Mouse (Mus musculus): Measurements from ENCODE around the gene Klf16. TPM values are rescaled to one million over a fixed set of nuclear protein-coding genes. Genes with fewer than 3 reads are reported as not detected.

The Klf16 gene
- total and polyA plus RNA-seq, 3 experiments = 14.1 to 94.0 (median 38.2) TPM

GRCm38 (mm10) chr10:80570871-80571836 is 6.0 kb downstream of the Klf16 start:
- H3K9me3 ChIP-seq (replicated peaks; ENCODE audit: low read length) = no peaks in the 10 kb centered on the region
- peak overlapping the region; percentile 94 for H3K9ac ChIP-seq (ENCODE audit: insufficient read depth, low read depth)
- peaks cover 19 to 63% of the 10 kb centered on the region in 2 experiments for H3K4me1 ChIP-seq (ENCODE audit: control insufficient read depth in 1 of 2, insufficient read depth in 2 of 2)
- no peaks in the 10 kb centered on the region for H3K27me3 ChIP-seq (replicated peaks)
- H3K4me3 ChIP-seq (replicated peaks in 1 of 3; ENCODE audit: low read depth in 2 of 3, low read length in 2 of 3, poor library complexity in 1 of 3) = peak overlapping the region; percentile 49 to 75 (median 60)
- H3K27ac ChIP-seq (ENCODE audit: insufficient read depth, low read depth) = peak overlapping the region; percentile 95
- peaks cover 66% of the 10 kb centered on the region for H3K79me2 ChIP-seq (replicated peaks; ENCODE audit: control insufficient read depth, extremely low read depth, insufficient read depth, poor library complexity, severe bottlenecking)
- H3K4me2 ChIP-seq (ENCODE audit: insufficient read depth, low read depth, poor library complexity, severe bottlenecking) = peak overlapping the region; percentile 89
- dilution Hi-C loops (cut with MboI; ENCODE audit: extremely low pct_ligation_motif_present, extremely low pct_unique_long_range_greater_than_20kb, low sequenced_read_pairs) (no loop called here), in situ Hi-C loops (cut with MboI; ENCODE audit: low pct_ligation_motif_present, low pct_unique_long_range_greater_than_20kb, low sequenced_read_pairs) (no loop called here)
- H3K36me3 ChIP-seq (replicated peaks in 1 of 2; ENCODE audit: control insufficient read depth in 1 of 2, insufficient read depth in 1 of 2, low read length in 1 of 2) = peaks cover 16 to 46% of the 10 kb centered on the region in 2 experiments
- DNase-seq (ENCODE audit: extremely low read depth) = peak; percentile 82
- TF ChIP-seq MAFK (IDR thresholded peaks at IDR 0.05; ENCODE audit: insufficient replicate concordance, low read length) (no peak), JUND (conservative IDR thresholded peaks at IDR 0.05; ENCODE audit: low read depth, low read length) (no peak), ZC3H11A (IDR thresholded peaks at IDR 0.05; ENCODE audit: low read depth, low read length) (no peak), SMC3 (IDR thresholded peaks at IDR 0.05; ENCODE audit: low read depth, low read length) (no peak), ZKSCAN1 (IDR thresholded peaks at IDR 0.05; ENCODE audit: borderline replicate concordance, low read depth, low read length) (no peak), HCFC1 (IDR thresholded peaks at IDR 0.05; ENCODE audit: low read depth, low read length) (peak; percentile 8; the same call in 1 of the 2 replicates), RAD21 (IDR thresholded peaks at IDR 0.05; ENCODE audit: low read depth, low read length) (no peak), MAX (IDR thresholded peaks at IDR 0.05; ENCODE audit: low read length) (peak; percentile 76), E2F4 (IDR thresholded peaks at IDR 0.05; ENCODE audit: insufficient replicate concordance, low read depth, low read length) (no peak), TBP (conservative IDR thresholded peaks at IDR 0.05; ENCODE audit: low read depth, low read length) (0 out of 2 replicates have a peak, but pooled peaks have one; percentile 39), PAX5 (IDR thresholded peaks at IDR 0.05; ENCODE audit: low read length) (no peak), JUN (IDR thresholded peaks at IDR 0.05; ENCODE audit: insufficient read depth, low read depth, low read length) (no peak), USF1 (IDR thresholded peaks at IDR 0.05; ENCODE audit: low read depth, low read length) (peak; percentile 56), TCF12 (IDR thresholded peaks at IDR 0.05; ENCODE audit: low read depth, low read length) (peak; percentile 51), CHD2 (IDR thresholded peaks at IDR 0.05; ENCODE audit: low read length) (no peak), NELFE (IDR thresholded peaks at IDR 0.05; ENCODE audit: low read depth, low read length) (no peak; the same call in 1 of the 2 replicates), MEF2A (IDR thresholded peaks at IDR 0.05; ENCODE audit: borderline replicate concordance, low read depth, low read length) (peak; percentile 29; the same call in 1 of the 2 replicates), POLR2A (IDR thresholded peaks at IDR 0.05; ENCODE audit: low read depth, low read length) (peak; percentile 64; the same call in 1 of the 2 replicates), IRF4 (IDR thresholded peaks at IDR 0.05; ENCODE audit: low read depth, low read length) (peak; percentile 73), UBTF (IDR thresholded peaks at IDR 0.05; ENCODE audit: low read depth, low read length) (no peak), ETS1 (conservative IDR thresholded peaks at IDR 0.05; ENCODE audit: low read depth, low read length) (no peak), ZNF384 (IDR thresholded peaks at IDR 0.05; ENCODE audit: low read depth, low read length) (no peak), ELF1 (IDR thresholded peaks at IDR 0.05; ENCODE audit: low read depth, low read length) (no peak), RCOR1 (conservative IDR thresholded peaks at IDR 0.05; ENCODE audit: low read depth, low read length) (no peak), KAT2A (IDR thresholded peaks at IDR 0.05; ENCODE audit: insufficient replicate concordance, low read length) (no peak), NRF1 (IDR thresholded peaks at IDR 0.05; ENCODE audit: low read depth, low read length) (peak; percentile 10; the same call in 1 of the 2 replicates), MXI1 (IDR thresholded peaks at IDR 0.05; ENCODE audit: low read depth, low read length) (peak; percentile 34; the same call in 1 of the 2 replicates), EP300 (IDR thresholded peaks at IDR 0.05; ENCODE audit: low read length) (0 out of 2 replicates have a peak, but pooled peaks have one; percentile 13), CTCF (conservative IDR thresholded peaks at IDR 0.05 in 1 of 2, IDR thresholded peaks at IDR 0.05 in 1 of 2; ENCODE audit: low read depth in 2 of 2, low read length in 2 of 2) (no peak), CHD1 (IDR thresholded peaks at IDR 0.05; ENCODE audit: low read depth, low read length) (peak; percentile 2; the same call in 1 of the 2 replicates), USF2 (conservative IDR thresholded peaks at IDR 0.05; ENCODE audit: low read depth, low read length) (no peak), GABPA (IDR thresholded peaks at IDR 0.05; ENCODE audit: insufficient replicate concordance, low read depth, low read length) (no peak), BHLHE40 (IDR thresholded peaks at IDR 0.05; ENCODE audit: low read depth, low read length) (peak; percentile 73), ZMIZ1 (IDR thresholded peaks at IDR 0.05; ENCODE audit: low read depth, low read length) (no peak), MYC (IDR thresholded peaks at IDR 0.05; ENCODE audit: low read depth, low read length) (peak; percentile 54; the same call in 1 of the 2 replicates), SIN3A (IDR thresholded peaks at IDR 0.05; ENCODE audit: low read length) (peak; percentile 5), POLR2AphosphoS2 (IDR thresholded peaks at IDR 0.05; ENCODE audit: low read depth, low read length) (no peak; the same call in 1 of the 2 replicates)
